Mouse (Mus musculus): ENCODE data around the gene Fuca1. TPM values are rescaled to one million over a fixed set of nuclear protein-coding genes. Genes with fewer than 3 reads are reported as not detected.

The Fuca1 gene
- polyA plus RNA-seq, 1 experiment = not detected

GRCm38 (mm10) chr4:135885676-135886075 is 34.9 kb upstream of the Fuca1 start:
- H3K4me1 ChIP-seq (ENCODE audit: control insufficient read depth, insufficient read depth, low read length) = 0 out of 2 replicates have a peak, but pooled peaks cover 4% of the 10 kb centered on the region
- TF ChIP-seq POLR2A (IDR thresholded peaks at IDR 0.05; ENCODE audit: insufficient read depth, low read depth, low read length) (no peak), CTCF (IDR thresholded peaks at IDR 0.05; ENCODE audit: insufficient read depth, low read depth, low read length) (no peak)
- H3K4me3 ChIP-seq (ENCODE audit: insufficient read depth, low read depth, low read length) = no peak overlapping the region
- 95% methylated on average over 12 of the region's 12 CpGs for WGBS
- H3K27ac ChIP-seq (ENCODE audit: insufficient read depth, low read depth, low read length) = no peak overlapping the region

DNA sequence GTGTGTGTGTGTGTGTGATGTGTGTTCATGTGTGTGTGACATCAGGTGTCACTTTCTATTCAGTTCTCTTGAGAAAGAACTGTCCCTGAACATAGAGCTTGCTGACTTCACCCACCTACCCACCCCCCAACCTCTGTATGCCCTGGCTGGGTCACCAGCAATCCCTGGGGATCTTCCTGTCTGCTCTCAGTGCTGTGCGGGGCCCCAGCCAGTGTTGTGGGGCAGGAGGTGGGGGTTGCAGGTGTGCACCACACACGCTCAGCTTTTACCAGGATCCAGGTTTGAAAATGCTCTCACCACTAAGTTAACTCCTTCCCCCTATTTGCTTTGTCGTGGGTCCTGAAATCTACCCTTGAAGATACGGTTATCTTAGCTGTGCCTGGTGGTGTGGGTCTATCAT is 34.4 kb upstream of the Fuca1 start:
- TF ChIP-seq POLR2A (IDR thresholded peaks at IDR 0.05; ENCODE audit: insufficient read depth, low read depth, low read length) (no peak), CTCF (IDR thresholded peaks at IDR 0.05; ENCODE audit: insufficient read depth, low read depth, low read length) (no peak)
- Histone ChIP-seq H3K4me1 (ENCODE audit: control insufficient read depth, insufficient read depth, low read length) (0 out of 2 replicates have a peak, but pooled peaks cover 4% of the 10 kb centered on the region), H3K4me3 (ENCODE audit: insufficient read depth, low read depth, low read length) (no peak overlapping the region), H3K27ac (ENCODE audit: insufficient read depth, low read depth, low read length) (no peak overlapping the region)
- 94% methylated on average over 4 of the region's 4 CpGs for WGBS

DNA sequence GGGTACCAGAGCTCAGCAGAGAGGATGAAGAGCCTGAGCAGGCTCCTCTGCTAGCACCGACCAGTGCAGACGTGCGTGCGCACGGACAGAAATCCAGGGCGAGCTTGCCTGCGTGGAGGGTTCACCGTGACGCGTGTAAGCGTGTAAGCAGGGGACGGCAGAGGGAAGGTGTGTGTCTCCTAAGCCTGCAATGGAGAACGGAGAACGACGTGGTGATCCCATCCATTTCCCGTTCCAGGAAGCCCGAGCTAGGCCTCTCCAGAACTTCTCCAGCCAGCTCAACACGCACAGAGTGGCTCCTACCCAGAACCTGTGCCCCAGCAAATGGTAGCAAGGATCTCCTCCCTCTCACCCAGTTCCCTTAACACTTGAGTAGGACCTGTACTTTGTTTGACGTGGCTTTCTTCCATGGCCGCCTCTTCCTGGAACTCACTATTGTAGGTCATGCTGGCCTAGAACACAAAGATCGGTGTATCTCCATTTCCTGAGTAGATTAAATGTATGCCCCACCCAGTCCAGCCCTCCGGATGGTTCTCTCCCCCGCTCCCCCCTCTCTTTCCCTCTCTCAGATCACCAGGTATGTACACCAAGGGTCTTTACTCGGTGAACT is 32.0 kb upstream of the Fuca1 start:
- Histone ChIP-seq H3K27ac (ENCODE audit: insufficient read depth, low read depth, low read length) (no peak overlapping the region), H3K4me1 (ENCODE audit: control insufficient read depth, insufficient read depth, low read length) (0 out of 2 replicates have a peak, but pooled peaks cover 4% of the 10 kb centered on the region), H3K4me3 (ENCODE audit: insufficient read depth, low read depth, low read length) (no peak overlapping the region)
- 93% methylated on average over 24 of the region's 24 CpGs for WGBS
- TF ChIP-seq CTCF (IDR thresholded peaks at IDR 0.05; ENCODE audit: insufficient read depth, low read depth, low read length) (no peak), POLR2A (IDR thresholded peaks at IDR 0.05; ENCODE audit: insufficient read depth, low read depth, low read length) (no peak)

DNA sequence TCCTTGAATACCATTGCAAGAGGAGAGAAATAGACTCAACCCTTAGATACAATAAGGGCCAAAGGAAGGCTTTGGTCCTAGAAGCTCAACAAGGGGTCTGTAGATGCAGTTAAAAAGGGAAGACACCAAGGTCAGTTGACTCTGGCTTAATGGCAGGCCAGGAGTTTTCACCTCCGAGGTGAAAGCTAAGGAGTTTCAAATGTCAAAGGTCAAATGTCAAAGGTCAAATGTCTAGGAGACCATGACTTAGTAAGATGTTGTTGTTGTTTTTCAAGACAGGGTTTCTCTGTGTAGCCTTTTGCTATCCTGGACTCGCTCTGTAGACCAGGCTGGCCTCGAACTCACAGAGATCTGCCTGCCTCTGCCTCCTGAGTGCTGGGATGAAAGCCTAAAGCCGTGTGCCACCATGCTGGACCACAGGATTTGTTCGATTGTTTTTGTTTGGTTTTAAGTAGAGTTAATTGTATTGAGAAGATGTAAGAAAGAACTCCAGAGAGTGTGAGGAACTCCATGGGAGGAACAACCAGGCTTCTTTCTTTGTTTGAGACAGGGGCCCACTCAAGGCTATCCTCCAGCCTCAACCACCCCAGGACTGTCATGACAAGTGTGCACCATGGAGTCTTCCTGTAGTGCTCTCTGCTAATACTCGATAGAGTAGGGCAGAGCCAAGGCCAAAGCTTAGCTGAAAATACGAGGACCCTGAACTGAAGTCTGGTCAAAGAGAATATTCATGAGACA is 31.2 kb upstream of the Fuca1 start:
- WGBS = 89% methylated on average over 7 of the region's 7 CpGs
- TF ChIP-seq POLR2A (IDR thresholded peaks at IDR 0.05; ENCODE audit: insufficient read depth, low read depth, low read length) (no peak), CTCF (IDR thresholded peaks at IDR 0.05; ENCODE audit: insufficient read depth, low read depth, low read length) (no peak)
- Histone ChIP-seq H3K4me3 (ENCODE audit: insufficient read depth, low read depth, low read length) (no peak overlapping the region), H3K27ac (ENCODE audit: insufficient read depth, low read depth, low read length) (no peak overlapping the region), H3K4me1 (ENCODE audit: control insufficient read depth, insufficient read depth, low read length) (0 out of 2 replicates have a peak, but pooled peaks cover under 1% of the 10 kb centered on the region)

- 9% methylated on average over 4 of the region's 4 CpGs for WGBS
- TF ChIP-seq CTCF (IDR thresholded peaks at IDR 0.05; ENCODE audit: insufficient read depth, low read depth, low read length) (peak; percentile 47), POLR2A (IDR thresholded peaks at IDR 0.05; ENCODE audit: insufficient read depth, low read depth, low read length) (no peak)
- no peak overlapping the region for H3K4me3 ChIP-seq (ENCODE audit: insufficient read depth, low read depth, low read length)
- no peak overlapping the region for H3K27ac ChIP-seq (ENCODE audit: insufficient read depth, low read depth, low read length)
- no peaks in the 10 kb centered on the region for H3K4me1 ChIP-seq (ENCODE audit: control insufficient read depth, insufficient read depth, low read length)
Observed at GRCm38 (mm10) chr4:135889884-135890283, 30.7 kb upstream of the Fuca1 start.

GRCm38 (mm10) chr4:135891539-135891938 is 29.0 kb upstream of the Fuca1 start:
- no peak overlapping the region for H3K27ac ChIP-seq (ENCODE audit: insufficient read depth, low read depth, low read length)
- no peak overlapping the region for H3K4me3 ChIP-seq (ENCODE audit: insufficient read depth, low read depth, low read length)
- 93% methylated on average over 2 of the region's 2 CpGs for WGBS
- no peaks in the 10 kb centered on the region for H3K4me1 ChIP-seq (ENCODE audit: control insufficient read depth, insufficient read depth, low read length)
- TF ChIP-seq POLR2A (IDR thresholded peaks at IDR 0.05; ENCODE audit: insufficient read depth, low read depth, low read length) = no peak
- no peak for TF ChIP-seq CTCF (IDR thresholded peaks at IDR 0.05; ENCODE audit: insufficient read depth, low read depth, low read length)

DNA sequence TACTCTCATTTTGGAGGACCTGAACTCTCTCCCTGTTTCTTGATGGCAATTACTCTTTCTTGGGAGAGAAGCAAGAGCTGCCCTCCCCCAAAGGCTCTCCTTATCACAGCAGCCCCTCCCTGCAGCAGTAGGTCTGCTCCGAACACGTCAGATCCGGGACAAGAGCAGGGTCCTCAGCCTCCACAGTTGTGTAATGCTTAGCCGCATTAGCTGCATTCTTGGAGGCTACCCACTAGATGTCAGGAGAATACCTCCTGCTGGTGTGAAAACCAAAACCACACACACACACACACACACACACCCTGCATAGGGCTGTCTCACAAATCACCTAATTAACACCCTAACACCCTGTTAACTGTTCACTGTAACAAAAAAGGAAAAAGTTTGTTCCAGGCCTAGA is 27.7 kb upstream of the Fuca1 start:
- WGBS = 38% methylated on average over 4 of the region's 4 CpGs
- no peak overlapping the region for H3K4me3 ChIP-seq (ENCODE audit: insufficient read depth, low read depth, low read length)
- TF ChIP-seq POLR2A (IDR thresholded peaks at IDR 0.05; ENCODE audit: insufficient read depth, low read depth, low read length) (no peak), CTCF (IDR thresholded peaks at IDR 0.05; ENCODE audit: insufficient read depth, low read depth, low read length) (no peak)

GRCm38 (mm10) chr4:135895071-135895571 is 25.4 kb upstream of the Fuca1 start, which contains the start of gene Cnr2:
Cnr2 (plus strand) TSS chr4:135895394.
- no peaks in the 10 kb centered on the region for H3K4me1 ChIP-seq (ENCODE audit: control insufficient read depth, insufficient read depth, low read length)
- 69% methylated on average over 8 of the region's 8 CpGs for WGBS
- TF ChIP-seq POLR2A (IDR thresholded peaks at IDR 0.05; ENCODE audit: insufficient read depth, low read depth, low read length) = no peak
- no peak for TF ChIP-seq CTCF (IDR thresholded peaks at IDR 0.05; ENCODE audit: insufficient read depth, low read depth, low read length)
- no peak within 1 kb of the TSS for H3K27ac ChIP-seq (ENCODE audit: insufficient read depth, low read depth, low read length)
- H3K4me3 ChIP-seq (ENCODE audit: insufficient read depth, low read depth, low read length) = no peak within 1 kb of the TSS

More for the DNA sequence above, 27.7 kb upstream of the Fuca1 start:
- Histone ChIP-seq H3K27ac (ENCODE audit: insufficient read depth, low read depth, low read length) (no peak overlapping the region), H3K4me1 (ENCODE audit: control insufficient read depth, insufficient read depth, low read length) (no peaks in the 10 kb centered on the region)

- no peak for TF ChIP-seq CTCF (IDR thresholded peaks at IDR 0.05; ENCODE audit: insufficient read depth, low read depth, low read length)
- no peak for TF ChIP-seq POLR2A (IDR thresholded peaks at IDR 0.05; ENCODE audit: insufficient read depth, low read depth, low read length)
- Histone ChIP-seq H3K4me3 (ENCODE audit: insufficient read depth, low read depth, low read length) (no peak overlapping the region), H3K27ac (ENCODE audit: insufficient read depth, low read depth, low read length) (no peak overlapping the region), H3K4me1 (ENCODE audit: control insufficient read depth, insufficient read depth, low read length) (no peaks in the 10 kb centered on the region)
- WGBS = 68% methylated on average over 6 of the region's 6 CpGs
Observed at GRCm38 (mm10) chr4:135896157-135896556, 24.4 kb upstream of the Fuca1 start.
